Mouse (Mus musculus) embryonic facial prominence, embryonic 11.5 days (tissue): Measurements from ENCODE around the gene Ski. TPM values are rescaled to one million over a fixed set of nuclear protein-coding genes. Genes with fewer than 3 reads are reported as not detected.
A peak's percentile ranks its signal among the peaks of the same experiment; 100 is the strongest.

Source experiments
- ATAC-seq: fragments of 200-750 bp; cut with Nextera tagmentation; replicated peaks from 2 replicates; pipeline ENCODE4 v1.8.0; 2017; ENCODE audit warnings: low read depth; ENCODE audit not compliant: insufficient number of reproducible peaks, low FRiP score, low TSS enrichment
- DNase-seq: peaks from one replicate; pipeline ENCODE4 v3.0.0-alpha.2; 2015; ENCODE audit warnings: low spot score
- H3K27ac ChIP-seq: fragments of 300-500 bp; sonication (generic); replicated peaks from 2 replicates; pipeline ENCODE4 v1.5.1; 2014; ENCODE audit warnings: mild to moderate bottlenecking, low read depth, low read length, control low read depth
- H3K27me3 ChIP-seq: fragments of 300-500 bp; sonication (generic); 2 replicates; pipeline ENCODE4 v1.6.1; 2014; ENCODE audit warnings: mild to moderate bottlenecking, low read length, moderate library complexity, mixed read lengths; ENCODE audit not compliant: control insufficient read depth, insufficient read depth
- H3K36me3 ChIP-seq: fragments of 300-500 bp; sonication (generic); replicated peaks from 2 replicates; pipeline ENCODE4 v1.6.1; 2014; ENCODE audit warnings: low read depth, mild to moderate bottlenecking, low read length, moderate library complexity, mixed read lengths; ENCODE audit not compliant: control insufficient read depth, insufficient read depth
- H3K4me1 ChIP-seq: fragments of 300-500 bp; sonication (generic); 2 replicates; pipeline ENCODE4 v1.6.1; 2014; ENCODE audit warnings: low read length, mixed read lengths; ENCODE audit not compliant: control insufficient read depth, insufficient read depth
- H3K4me2 ChIP-seq: fragments of 300-500 bp; sonication (generic); 2 replicates; pipeline ENCODE4 v1.6.1; 2014; ENCODE audit warnings: low read depth, mild to moderate bottlenecking, control low read depth, low read length, moderate library complexity
- H3K4me3 ChIP-seq: fragments of 300-500 bp; sonication (generic); 2 replicates; pipeline ENCODE4 v1.5.1; 2014; ENCODE audit warnings: low read depth, low read length, control low read depth
- H3K9ac ChIP-seq: fragments of 300-500 bp; sonication (generic); replicated peaks from 2 replicates; pipeline ENCODE4 v1.6.1; 2014; ENCODE audit warnings: mild to moderate bottlenecking, control low read depth, low read length
- H3K9me3 ChIP-seq: fragments of 300-500 bp; sonication (generic); replicated peaks from 2 replicates; pipeline ENCODE4 v1.6.1; 2016; ENCODE audit warnings: mild to moderate bottlenecking, low read length, inconsistent platforms, mixed read lengths; ENCODE audit not compliant: control insufficient read depth
- WGBS: fragments of 180-500 bp; shearing (Covaris S2); extraction: QIAGEN DNeasy Blood & Tissue Kit; methylation state at CpG from one replicate; pipeline ENCODE4 v1.1.7; 2014; 5-methylcytosine and 5-hydroxymethylcytosine counted together
- polyA plus RNA-seq: library from polyadenylated mRNA; unstranded; fragments of >200 nt; fragmentation: Nextera tagmentation; extraction: Ambion mirVana; gene quantifications from 2 replicates; pipeline ENCODE4 v1.2.1, GENCODE M21; 2014

Gene Ski
- polyA plus RNA-seq, 1 experiment from 2014 or later = 15.4 TPM

DNA sequence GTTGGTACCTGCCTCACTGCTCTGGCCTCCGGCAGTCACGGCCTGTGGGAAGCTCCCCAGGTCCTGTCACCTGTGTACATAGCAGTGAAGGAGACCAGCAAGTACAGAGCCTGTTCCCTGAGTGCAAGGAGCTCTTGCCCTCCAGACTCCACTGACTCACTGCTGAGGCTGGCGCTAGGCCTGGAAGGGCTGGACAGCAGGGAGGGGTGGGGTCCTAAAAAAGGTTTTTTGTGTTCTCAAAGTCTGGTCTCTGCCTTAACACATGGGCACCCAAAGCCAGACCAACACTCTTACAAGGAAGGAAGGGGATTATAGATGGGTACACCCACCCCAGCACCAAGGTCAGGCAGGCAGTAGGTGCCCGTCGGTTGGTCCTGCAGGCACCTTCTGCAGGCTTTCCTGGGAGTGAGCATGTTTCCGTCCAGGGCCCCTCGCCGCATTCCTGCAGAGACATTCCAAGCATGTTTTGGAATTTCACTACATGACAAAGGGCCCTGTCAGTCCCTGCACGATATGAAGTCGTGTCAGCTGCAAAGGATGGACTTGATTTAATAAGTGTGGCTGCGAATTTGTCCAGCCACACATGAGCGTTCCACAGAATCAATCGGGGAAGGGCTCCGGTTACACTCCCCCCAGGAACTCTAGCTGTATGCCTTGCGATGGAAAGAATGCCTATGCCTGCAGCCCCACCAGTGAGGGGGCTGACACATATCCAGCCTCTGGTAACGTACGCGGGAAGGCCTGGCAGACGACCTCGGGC is 88.6 kb downstream of the Ski start:
- Histone ChIP-seq H3K36me3 (no peaks in the 10 kb centered on the region), H3K4me1 (peaks cover 15% of the 10 kb centered on the region), H3K27ac (peak overlapping the region; percentile 56), H3K9me3 (no peaks in the 10 kb centered on the region), H3K9ac (peak overlapping the region; percentile 6; the same call in 1 of the 2 replicates), H3K4me3 (no peak overlapping the region), H3K27me3 (no peaks in the 10 kb centered on the region), H3K4me2 (peak overlapping the region; percentile 16)
- ATAC-seq (peak; percentile 45; the same call in 1 of the 2 replicates), DNase-seq (peak; percentile 69)
- WGBS = 18% methylated on average over 20 of the region's 20 CpGs

- H3K9me3 ChIP-seq = no peaks in the 10 kb centered on the region
- H3K4me1 ChIP-seq = peaks cover 15% of the 10 kb centered on the region
- H3K27ac ChIP-seq = peak overlapping the region; percentile 56
- H3K27me3 ChIP-seq = no peaks in the 10 kb centered on the region
- DNase-seq (no peak), ATAC-seq (no peak)
- no peaks in the 10 kb centered on the region for H3K36me3 ChIP-seq
- 32% methylated on average over 3 of the region's 3 CpGs for WGBS
- H3K4me3 ChIP-seq = no peak overlapping the region
- H3K9ac ChIP-seq = no peak overlapping the region
- H3K4me2 ChIP-seq = no peak overlapping the region
Observed at GRCm38 (mm10) chr4:155133188-155133587, 89.2 kb downstream of the Ski start.

GRCm38 (mm10) chr4:155130616-155131015 is 91.8 kb downstream of the Ski start:
- Histone ChIP-seq H3K36me3 (no peaks in the 10 kb centered on the region), H3K27me3 (no peaks in the 10 kb centered on the region), H3K4me2 (no peak overlapping the region), H3K9me3 (no peaks in the 10 kb centered on the region), H3K4me3 (no peak overlapping the region), H3K4me1 (peaks cover 15% of the 10 kb centered on the region), H3K9ac (no peak overlapping the region), H3K27ac (no peak overlapping the region)
- 60% methylated on average over 7 of the region's 7 CpGs for WGBS
- no peak for ATAC-seq
- DNase-seq = no peak

DNA sequence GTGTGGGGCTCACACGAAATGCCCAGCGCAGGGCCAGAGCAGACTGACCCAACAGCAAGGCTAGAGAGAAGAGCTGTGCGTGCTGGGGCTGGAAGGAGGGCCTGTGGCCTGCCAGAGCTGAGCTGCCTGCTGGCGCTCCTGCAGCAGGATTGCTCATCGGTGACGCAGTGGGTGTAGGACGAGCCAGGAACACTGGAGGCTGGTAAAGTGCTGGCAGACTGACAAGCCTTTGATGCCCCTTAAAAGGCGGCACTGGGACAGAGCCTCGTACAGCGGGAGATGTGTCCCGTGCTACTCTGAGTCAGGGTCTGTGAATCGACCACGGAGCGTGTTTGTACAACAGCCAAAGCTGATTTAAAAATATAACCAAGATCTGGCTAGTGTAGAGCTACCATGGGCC is 92.4 kb downstream of the Ski start:
- Histone ChIP-seq H3K9ac (peak overlapping the region; percentile 25; the same call in 1 of the 2 replicates), H3K36me3 (no peaks in the 10 kb centered on the region), H3K27ac (no peak overlapping the region), H3K9me3 (no peaks in the 10 kb centered on the region), H3K4me1 (peaks cover 15% of the 10 kb centered on the region), H3K27me3 (no peaks in the 10 kb centered on the region), H3K4me3 (no peak overlapping the region), H3K4me2 (no peak overlapping the region)
- DNase-seq (no peak), ATAC-seq (no peak)
- 83% methylated on average over 14 of the region's 14 CpGs for WGBS

DNA sequence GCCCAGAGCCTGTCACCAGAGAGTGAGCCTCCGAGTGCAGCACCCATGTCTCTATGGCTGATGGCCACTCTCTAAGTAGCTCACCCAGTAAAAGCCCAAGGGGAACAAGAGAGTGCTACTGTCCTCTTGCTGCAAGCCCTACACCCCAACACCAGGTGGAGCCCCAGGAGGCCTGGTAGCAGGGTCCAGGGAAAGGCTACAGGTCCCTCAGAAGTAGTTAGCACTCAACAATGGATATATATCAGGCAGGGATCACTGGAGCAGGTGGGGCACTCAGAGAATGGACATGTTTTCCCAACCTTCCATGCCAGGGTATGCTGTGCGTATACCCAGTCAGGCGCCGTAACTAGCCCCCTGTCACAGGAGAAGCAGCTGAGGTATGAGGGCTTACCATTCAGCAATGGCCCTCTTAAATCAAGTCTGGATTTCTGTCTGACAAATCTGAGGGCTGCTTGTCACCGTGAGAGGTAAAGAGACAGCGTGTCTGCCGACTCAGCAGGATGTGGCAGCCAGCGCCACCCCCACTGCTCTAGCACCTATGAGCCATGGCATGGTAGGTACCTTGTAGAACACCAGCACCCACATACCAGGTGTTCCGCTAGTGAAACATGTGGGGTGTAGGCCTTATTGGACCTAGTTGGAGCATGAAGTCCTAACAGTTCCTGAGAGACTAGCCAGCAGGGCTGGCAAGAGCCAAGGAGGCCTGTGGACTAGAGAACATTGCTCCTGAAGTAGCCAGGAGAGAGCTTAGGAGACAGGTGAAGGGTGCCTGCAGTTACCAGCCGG is 93.1 kb downstream of the Ski start:
- H3K4me2 ChIP-seq = no peak overlapping the region
- H3K36me3 ChIP-seq = no peaks in the 10 kb centered on the region
- H3K4me1 ChIP-seq = peaks cover 11% of the 10 kb centered on the region
- H3K27me3 ChIP-seq = no peaks in the 10 kb centered on the region
- no peaks in the 10 kb centered on the region for H3K9me3 ChIP-seq
- DNase-seq (no peak), ATAC-seq (no peak)
- H3K4me3 ChIP-seq = no peak overlapping the region
- no peak overlapping the region for H3K9ac ChIP-seq
- 92% methylated on average over 10 of the region's 10 CpGs for WGBS
- no peak overlapping the region for H3K27ac ChIP-seq

DNA sequence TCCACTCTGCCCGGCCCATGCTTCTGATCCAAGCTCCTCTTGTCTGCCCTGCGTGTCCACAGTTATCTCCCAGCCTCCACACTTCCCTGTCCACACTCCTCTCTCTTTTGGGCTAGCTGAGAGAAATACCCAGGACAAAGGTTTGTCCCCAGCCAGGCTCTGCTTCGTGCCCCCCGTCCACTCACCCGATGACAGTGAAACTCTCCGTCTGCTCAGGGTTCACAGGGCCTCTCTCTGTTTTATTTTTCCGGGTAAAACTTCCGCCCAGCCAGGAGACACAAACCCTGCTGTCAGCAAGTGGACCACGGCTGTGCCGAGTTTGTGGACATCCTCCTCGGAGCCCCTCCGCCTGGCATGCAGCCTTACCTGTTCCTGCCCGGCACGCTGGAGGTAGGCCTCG is 94.0 kb downstream of the Ski start:
- ATAC-seq (no peak), DNase-seq (no peak)
- no peaks in the 10 kb centered on the region for H3K9me3 ChIP-seq
- H3K4me1 ChIP-seq = peaks cover 2% of the 10 kb centered on the region
- H3K27ac ChIP-seq = no peak overlapping the region
- no peak overlapping the region for H3K4me3 ChIP-seq
- no peaks in the 10 kb centered on the region for H3K36me3 ChIP-seq
- WGBS = 87% methylated on average over 15 of the region's 15 CpGs
- H3K9ac ChIP-seq = no peak overlapping the region
- no peak overlapping the region for H3K4me2 ChIP-seq
- no peaks in the 10 kb centered on the region for H3K27me3 ChIP-seq

DNA sequence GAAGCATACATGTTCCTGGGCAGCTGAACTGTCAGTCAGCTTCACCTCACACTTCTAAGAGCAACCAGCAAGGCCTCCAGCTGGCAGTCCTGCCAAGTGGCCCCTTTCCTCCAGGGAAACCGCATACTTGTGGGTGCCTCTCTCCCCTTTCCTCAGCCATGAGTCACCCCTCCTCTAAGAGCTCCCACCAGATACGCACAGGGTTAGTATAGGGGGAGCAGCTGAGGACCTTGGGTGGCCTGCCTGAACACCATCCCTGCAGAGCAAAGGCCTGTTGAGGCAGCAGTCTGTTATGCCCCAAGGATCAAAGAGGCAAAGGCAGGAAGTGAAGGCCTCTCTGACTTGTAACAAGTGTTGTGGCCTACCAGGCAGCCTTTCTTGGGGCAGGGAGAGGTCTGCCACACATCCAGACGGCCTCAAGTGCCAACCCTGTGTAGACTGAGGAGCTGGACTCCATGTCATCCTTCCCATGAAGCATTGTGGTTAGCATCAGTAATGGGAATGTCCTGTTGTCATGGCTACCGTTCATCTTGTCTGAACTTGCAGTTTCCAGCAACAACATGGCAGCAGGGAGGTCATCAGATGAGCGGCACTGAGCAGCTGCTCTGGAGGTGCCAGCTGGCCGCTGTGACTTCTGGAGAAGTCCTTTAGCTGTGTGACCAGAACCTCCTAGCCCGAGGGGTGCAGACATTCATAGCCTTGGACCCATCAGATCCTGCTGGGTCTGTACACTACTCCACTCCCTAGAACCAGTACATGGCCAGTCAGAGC is 95.6 kb downstream of the Ski start:
- Histone ChIP-seq H3K27ac (no peak overlapping the region), H3K4me3 (no peak overlapping the region), H3K9me3 (no peaks in the 10 kb centered on the region), H3K27me3 (no peaks in the 10 kb centered on the region), H3K36me3 (no peaks in the 10 kb centered on the region), H3K4me1 (0 out of 2 replicates have a peak, but pooled peaks cover 2% of the 10 kb centered on the region), H3K4me2 (no peak overlapping the region), H3K9ac (no peak overlapping the region)
- WGBS = 76% methylated on average over 7 of the region's 7 CpGs
- DNase-seq (peak; percentile 26), ATAC-seq (no peak)
